Mouse (Mus musculus) A20 (cell line): ENCODE data around the gene Mrpl11.
"Not testable (repeated sequence)": the region's sequence is repeated elsewhere in the genome, so short reads cannot be mapped to it uniquely, and the experiment has no call there.

ENCODE experiments used
- DNase-seq: peaks from one replicate; pipeline ENCODE4 v3.0.0-alpha.2; 2011; ENCODE audit warnings: low read depth, low spot score

Gene Mrpl11

DNA sequence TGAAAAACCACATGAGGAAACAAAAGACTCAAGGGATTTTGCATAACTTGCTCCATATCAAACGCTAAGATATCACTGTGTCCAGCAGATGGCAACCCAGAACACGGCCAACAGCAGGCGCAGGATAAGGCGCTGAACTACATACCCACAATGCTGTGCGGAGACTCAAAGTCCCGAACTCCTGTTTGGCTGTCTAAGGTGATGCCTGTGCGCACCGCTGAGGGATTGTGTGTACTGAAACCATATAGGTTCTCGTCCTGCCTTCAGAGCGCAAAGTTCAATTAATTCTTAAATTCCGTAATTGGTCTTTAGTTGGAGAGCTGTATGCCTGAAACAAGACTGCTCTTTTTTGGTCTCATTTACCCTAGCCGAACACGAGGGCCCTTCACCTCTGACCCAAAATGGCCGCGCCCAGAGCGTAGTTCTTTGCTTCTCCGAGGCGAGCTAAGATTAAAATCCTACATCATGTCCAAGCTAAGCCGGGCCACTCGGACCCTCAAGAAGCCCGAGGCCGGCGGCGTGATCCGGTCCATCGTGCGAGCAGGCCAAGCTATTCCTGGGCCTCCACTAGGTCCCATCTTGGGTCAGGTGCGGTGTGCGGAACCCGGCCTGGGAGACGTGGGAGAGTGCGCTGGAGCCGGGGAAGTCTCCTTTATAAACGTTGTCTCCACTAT lies at the start of gene Mrpl11:
Gene Mrpl11, plus strand, starts transcription at position 220 of the 674 bp plus-strand sequence.
- peak; percentile 96 for DNase-seq

DNA sequence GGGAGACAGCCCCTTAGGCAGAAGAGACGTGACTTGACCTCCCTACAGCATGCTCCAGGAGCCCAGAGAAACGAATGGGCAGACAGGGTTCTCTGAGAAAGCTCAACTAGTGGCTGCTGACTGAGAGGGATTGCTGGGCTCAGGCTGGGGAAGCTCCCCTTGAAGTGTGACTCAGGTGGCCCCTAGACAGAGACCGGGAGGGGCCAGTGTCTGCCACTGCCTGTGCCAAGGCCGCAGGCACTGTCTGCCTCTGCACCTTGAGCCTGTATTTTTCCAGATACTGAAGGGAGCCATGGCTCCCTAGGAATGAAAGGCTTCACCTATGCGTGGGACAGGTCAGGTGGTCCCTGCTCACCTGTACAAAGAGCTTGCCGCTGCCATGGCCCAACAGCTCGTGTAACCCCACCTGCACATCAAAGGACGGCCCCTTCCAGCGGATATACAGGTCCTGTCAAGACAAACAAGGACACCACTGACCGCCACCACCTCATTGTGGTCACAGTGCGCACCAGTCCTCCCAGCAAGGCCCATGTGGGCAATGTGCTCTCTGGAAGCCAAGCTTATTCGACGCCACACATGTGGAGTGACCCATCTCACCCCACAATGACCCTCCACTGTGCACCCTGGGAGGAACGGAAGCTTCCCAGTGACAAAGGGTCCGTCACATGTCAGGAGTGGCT lies 45.9 kb upstream of the Mrpl11 start:
- DNase-seq, result no peak

DNA sequence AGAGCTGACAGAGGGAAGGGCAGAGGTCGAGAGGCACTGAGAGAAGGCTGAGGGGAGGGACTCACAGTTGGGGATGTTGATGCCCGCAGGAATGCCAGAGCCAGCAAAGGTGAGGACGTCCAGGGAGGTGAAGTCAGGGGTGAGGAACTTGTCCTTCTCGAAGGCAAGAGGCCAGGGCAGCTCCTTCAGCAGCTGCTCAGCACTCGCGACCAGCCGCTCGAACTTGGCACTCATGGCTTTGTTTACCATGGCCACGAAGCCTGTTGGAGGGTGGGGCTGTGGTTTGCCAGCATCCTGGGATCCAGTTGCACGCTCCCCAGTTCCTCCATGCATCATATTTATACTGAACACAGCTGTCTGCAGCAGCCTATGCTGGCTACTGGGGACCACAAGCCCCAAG lies 45.1 kb upstream of the Mrpl11 start:
- DNase-seq, result no peak

DNA sequence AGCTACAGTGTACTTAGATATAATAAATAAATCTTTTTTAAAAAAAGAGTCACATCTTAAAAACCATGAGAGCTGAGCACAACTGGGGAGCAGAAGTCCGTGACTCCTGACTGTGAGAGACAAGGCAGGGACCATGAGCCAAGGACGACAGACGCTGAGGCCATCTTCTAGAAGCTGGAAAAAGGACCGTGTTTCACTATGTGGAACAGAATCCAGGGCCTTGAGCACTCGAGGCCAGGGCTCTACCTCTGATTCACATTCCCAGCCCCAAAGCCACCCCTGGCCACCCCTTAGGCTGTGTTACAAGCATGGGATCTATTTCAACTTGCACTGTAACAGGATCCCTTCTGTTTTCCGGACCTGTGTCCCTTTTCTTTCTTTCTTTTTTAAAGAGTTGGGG lies 42.3 kb upstream of the Mrpl11 start:
- DNase-seq, result no peak

DNA sequence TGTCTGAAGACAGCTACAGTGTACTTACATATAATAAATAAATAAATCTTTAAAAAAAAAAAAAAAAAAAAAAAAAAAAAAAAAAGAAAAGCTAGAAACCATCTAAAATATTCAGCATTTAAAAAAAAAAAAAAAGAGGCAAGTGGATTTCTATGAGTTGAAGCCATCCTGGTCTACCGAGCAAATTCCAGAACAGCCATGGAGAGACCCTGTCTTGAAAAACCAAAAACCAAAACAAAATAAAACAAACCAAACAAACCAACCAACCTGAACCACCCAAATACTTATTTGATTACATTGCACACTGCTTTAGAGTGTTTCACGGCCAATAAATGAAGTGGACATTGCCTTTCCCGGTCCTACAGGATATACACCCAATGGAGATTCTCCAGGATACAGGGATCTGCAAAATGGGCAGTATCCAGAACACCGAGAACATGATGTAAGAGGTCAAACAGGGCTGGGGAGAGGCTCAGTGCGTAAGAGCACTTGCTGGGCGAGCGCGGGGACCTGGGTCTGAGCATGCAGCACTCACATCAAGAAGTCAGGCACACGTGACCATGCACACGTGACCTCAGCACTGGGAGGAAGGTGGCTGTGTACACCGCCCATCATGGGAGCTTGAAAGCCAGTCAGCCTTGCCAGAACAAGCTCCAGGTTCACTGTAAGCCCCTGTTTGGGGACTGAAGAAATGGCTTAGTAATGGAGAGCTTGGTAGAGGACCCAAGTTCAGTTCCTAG lies 36.7 kb upstream of the Mrpl11 start:
- DNase-seq, result no peak

DNA sequence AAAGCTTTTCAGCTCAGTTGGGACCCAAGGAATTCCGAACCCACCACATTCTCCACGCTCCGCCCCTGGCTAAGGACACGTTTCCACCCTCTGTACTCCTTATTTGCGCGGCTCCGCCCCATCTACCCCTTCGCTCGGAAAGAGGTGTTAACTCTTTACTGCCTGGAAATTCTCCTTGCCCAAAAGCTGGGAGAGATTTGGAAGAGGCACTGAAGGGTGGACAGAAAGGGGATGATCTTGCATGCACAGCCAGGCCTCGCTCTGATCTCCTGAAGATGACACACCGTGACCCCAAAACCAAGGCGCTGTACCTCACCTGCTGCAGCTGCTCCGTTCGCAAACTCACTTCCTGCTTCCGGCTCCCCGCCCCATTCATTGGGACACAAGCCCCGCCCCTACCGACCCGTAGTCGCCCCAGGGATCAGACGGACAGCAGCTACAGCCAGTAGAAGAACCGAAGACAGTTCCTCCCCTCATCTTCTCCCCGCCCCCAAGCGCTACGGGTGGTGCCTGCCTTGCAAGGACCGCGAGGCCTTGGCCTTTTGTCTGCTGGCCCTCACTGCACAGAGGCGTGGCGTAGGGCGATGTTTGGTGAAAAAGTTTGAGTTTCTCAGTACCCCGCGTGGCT lies 33.9 kb upstream of the Mrpl11 start, which contains the start of gene Dpp3:
Gene Dpp3, minus strand, starts transcription at position 384 of the 628 bp plus-strand sequence.
- DNase-seq, result peak; percentile 98

DNA sequence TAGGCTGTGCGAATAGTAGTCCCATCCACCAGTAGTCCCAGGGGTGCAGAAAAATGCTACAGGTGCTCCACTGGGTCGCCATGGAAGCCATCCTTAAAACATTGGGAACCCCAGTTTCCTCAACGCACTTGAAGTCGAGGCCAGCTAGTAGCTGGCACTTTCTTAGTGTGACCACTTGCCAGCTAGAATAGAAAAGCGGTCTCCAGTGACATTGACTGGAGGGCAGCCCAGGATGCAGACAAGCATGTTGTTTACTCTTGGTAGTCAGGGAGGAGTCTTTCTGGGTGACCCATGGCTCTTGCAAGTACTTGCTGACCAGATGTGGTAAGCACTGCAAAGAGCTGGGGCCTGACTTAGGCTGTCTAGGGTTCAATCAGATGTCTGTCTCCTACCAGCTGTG lies 33.2 kb upstream of the Mrpl11 start:
- DNase-seq, result peak; percentile 10

DNA sequence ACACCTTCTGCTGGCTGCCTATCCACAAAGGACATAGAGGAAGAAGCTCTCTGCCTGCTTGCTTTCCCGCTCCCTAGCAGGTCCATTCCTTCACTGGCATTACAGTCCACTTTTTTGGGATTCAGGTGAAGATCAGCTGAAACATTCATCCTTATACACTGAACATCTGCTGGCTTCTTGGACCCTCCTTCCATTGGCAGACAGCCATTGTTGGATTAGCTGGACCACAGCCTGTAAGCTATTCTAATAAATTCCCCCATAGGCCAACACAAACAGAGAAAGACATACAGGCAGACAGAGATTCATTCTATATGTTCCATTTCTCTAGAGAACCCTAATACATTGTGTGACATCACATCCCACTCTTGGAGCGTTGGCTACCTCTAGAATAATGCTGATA lies 25.1 kb upstream of the Mrpl11 start:
- DNase-seq, result no peak

DNA sequence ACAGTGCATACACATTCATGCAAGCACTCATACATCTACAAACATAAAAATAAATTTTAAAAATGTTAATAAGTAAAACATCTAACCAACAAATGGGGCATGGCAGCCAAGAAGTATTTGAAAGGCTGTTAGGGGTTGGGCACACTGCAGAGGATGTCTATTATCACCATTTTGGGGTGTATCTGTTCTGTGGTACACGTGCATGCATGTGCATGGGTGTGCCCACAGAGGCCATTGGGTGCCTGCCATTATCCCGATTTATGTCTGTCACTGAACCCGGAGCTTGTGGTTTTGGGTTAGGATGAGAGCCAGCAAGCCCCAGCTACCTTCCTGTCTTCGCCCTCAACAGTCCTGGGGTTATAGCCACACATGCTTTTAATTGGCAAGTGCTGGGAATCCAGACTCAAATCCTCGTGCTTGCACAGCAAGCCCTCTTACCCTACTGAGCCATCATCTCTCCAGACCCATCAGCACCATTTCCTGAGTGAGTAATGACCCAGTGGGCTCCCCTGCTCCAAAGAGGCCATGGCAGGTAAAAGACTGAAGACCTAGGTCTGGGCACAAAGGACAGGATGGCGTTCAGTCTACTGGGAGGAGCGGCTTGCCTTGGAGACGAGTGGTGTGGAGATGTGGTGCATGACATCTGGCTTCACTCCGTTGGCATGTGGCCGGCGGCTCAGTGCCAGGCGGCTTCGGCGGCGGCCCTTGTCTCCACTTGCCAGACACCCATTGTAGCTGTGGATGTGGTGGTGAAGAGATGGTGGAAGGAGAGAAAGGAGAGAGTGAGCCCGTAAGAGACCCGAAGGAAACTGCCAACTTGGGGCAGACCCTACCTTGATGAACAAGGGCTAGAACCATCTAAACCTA lies 24.3 kb upstream of the Mrpl11 start:
- DNase-seq, result no peak

DNA sequence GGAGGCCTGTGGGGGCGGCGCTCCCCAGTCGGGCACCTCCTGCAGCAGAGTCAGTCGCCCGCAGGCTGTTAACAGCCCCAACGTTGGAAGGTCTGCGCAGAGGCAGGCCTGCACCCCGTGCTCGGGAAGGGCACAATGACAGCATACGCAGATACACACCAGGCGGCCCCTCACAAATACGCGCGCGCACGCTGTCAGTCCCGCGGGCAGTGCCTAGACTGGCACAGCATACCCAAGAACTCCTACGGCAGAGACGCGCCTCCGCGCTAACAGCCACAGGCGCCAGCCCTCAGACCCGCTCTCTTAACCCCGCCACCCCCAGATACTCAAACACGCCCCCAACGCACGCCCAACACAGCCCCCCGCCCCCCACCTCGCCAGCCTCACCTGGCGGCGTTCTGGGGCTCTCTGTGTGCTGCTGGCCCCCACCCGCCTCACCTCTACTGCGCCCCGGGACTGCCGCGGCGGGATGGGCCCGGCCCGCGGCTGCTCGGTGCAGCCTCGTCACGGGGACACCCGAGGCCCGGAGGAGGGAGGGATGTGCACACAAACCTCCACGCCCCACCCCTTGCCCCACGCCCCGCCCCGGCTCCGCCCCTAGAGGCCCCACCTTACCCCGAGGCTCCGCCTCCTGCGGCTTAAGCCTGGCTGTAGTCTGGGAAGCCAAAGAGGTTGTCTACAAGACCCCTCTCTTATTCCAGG lies 19.2 kb upstream of the Mrpl11 start, which contains the start of gene Peli3:
Gene Peli3, minus strand, starts transcription at position 577 of the 702 bp plus-strand sequence.
- peak; percentile 70 for DNase-seq

DNA sequence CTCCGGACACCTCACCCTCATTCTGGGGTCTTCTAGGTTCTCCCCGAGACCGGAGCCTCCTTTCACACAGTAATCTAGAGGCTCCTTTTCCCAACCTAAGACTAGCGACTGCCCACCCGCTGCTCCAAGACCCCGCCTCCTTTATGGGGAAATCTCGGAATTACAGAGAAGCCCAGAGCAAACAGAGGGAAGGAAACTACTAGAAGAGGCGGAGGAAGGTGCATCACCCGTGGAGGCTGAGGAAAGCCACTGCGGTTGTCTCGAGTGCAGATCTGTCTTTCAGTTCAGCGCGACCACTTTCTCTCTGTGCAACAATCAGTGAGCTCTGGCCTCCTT lies 18.7 kb upstream of the Mrpl11 start:
- DNase-seq, result no peak

DNA sequence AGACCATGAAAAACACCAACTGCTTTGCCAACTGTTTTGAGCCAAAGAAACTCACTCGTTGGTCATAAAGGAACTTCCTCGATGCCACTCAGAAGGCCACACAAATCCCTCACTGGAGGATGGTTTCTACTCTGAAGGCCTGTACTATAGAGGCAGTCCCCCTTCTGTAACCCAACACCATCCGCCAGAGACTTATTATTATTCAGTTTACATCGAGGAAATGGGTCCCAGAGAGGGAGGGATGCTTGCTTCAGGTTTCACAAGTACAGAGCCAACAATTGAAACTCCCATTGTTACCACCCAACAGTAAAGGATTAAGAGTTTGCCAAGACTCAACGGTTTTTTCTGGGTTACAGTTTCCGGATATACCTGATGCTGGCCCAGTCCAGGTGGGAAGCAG lies 16.4 kb upstream of the Mrpl11 start:
- no peak for DNase-seq

DNA sequence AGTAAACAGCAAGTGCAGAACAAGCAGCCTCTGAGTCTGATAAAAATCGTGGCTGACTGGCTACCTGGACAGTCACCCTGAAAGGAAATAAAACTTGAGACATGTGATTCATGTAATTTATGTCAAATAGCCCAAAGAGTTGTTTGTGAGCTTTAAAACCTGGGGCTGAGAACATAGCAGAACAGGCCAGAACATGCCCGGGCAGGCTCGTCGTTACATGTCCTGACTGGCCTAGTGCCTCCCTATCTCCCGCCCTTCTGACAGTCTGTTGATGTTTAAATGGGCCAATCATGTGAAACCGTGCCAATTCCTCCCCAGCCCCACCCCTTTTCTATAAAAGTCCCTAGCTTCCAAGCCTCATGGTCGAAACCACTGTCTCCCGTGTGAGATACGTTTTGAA lies 13.3 kb upstream of the Mrpl11 start:
- DNase-seq, result not testable (repeated sequence)

DNA sequence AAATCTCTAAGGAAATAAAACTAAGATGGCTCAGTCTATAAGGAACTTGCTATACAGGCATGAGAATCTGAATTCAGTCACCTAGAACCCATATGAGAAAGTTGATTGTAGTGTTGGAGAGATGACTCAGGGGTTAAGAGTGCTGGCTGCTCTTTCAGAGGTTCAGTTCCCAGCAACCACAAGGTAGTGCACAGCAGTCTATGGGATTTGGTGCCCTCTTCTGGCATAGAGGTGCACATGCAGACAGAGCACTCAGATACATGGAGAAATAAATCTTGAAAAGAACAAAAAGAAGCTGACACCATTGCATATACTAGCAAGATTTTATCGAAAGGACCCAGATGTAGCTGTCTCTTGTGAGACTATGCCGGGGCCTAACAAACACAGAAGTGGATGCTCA lies 6.3 kb downstream of the Mrpl11 start:
- peak; percentile 49 for DNase-seq

DNA sequence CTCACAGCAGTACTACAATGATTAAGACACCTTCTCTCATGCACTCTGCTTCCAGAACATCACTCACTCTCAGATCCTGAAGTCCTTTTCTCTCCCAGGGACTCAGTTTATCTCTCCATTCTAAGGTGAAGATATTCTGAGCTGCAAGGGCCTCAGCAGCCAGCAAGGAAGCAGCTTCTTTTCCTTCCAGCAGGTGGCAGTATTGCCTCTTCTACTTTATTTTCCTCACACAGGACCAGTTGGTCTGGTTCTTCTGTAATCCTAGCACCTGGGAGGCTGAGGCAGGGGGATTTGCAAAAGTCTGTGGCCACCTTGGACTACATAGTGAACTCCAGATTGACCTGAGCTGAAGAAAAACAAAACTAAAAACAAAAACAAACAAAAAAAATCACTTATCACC lies 19.8 kb downstream of the Mrpl11 start:
- DNase-seq, result peak; percentile 61

DNA sequence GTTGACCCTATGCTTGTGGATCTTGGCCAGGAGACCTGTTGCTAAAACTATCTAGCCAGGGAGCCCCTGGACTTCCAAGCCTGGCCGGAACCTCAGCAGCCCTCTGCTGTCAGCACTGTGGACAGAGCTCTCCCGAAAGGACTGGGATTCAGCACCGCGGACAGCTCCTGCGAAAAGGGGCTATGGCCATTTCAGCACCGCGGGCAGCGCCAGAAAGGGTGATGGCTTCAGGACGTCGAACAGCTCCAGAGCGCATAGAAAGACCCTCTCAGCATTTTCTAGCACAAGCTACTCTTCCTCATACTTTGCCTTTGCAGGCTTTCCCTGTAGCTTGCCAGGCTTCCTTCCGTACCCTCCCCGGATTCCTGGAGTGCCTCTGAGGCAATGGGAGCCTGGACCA lies 27.1 kb downstream of the Mrpl11 start:
- DNase-seq, result peak; percentile 78

DNA sequence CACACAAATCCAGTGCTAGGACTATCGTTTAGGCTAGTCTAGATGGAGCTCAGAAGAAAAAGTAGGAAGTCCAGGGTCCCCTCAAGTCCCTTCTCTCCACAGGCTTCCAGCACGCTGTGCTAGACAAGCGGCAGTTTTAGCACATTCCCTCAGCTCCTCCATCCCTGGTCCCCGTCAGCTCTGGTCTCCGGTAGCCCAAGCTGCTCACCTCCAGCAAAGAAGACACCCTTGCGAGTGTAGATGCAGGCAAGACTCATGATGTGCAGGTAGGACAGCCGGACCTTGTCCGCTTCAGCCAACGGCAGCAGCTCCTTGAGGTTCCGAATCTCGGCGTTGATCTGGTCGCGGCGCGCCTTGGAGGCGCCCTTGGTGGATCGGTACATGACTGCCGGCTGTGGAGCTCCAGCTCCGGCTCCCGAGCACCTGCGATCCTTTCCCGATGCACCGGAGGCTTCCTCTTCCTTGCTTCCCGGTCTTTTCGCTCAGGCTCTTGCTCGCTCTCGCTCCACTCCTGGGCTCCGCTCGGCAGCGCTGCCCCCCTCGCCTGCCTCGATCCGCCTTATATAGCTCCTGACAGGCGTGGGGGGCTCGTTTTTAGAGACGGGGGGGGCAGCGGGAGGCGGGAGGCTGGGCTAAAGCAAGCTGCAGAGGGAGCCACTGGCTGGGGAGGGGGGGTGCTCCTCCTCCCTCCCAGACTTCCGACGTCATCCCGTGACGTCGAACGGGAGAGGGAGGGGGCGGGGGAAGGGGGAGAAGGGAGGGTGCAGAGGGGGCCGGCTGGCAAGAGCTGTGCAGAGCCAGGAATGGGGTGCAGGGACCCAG lies 27.7 kb downstream of the Mrpl11 start:
- no peak for DNase-seq

DNA sequence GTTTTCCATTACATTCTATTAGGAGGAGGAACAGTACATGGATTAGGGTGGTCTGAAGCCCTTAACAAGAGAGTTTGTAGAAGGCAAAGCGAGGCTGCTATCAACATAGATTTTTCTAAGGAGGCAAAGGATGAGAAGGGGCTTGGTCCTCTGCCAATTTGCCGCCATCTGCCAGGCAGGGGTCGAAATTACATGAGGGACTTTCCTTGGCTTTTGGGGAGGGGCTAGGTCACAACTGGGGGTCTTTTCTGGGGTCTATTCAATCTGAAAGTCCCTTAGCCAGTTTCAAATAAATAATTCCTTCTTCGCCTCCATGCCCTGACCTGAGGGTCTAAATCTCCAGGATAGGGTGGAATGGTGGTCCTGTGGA lies 28.3 kb downstream of the Mrpl11 start, which contains the start of gene Npas4:
Gene Npas4, minus strand, starts transcription at position 61 of the 370 bp plus-strand sequence.
- DNase-seq, result no peak

DNA sequence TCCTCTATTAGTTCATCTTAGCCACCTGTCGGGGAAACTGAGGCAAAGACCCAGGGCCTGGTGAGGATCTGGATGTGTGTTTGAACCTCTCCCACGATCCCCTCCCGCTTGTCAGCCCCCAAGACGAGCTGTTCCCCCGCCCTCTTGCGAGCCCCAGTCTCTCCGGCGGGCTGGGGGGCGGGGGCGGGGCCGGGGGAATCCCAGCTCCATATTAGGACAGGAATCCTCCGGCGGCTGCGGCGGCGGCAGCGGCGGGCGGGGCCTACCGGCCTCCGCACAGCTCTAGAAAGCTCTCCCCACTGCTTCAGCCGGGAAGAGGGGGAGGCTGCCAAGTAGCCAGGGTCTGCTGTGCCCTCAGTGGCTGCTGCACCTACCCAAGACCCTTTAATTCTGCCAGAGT lies 28.8 kb downstream of the Mrpl11 start:
- no peak for DNase-seq

DNA sequence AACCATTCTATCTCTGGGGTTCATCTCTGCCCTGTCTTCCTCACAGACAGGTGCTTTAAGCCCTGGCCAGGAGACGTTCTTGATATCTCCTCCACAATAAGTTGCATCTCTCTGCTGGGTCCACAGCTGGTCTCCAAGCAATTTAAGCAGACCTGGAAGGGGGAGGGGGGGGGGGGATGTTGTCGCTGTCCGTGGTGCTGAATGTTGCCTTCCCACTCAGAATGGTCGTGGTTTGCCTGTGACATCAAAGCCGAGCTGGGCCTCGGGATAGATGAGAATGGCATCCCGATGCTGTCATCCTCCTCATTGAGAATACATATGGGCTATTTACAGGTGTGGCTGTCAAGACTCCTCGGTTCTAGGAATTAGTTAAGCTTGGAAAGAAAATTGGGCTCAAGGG lies 30.4 kb downstream of the Mrpl11 start:
- no peak for DNase-seq
